Mouse (Mus musculus) thymus, postnatal 36 days (tissue): ENCODE results near the gene Hpse2.
"Not testable (repeated sequence)": the region's sequence is repeated elsewhere in the genome, so short reads cannot be mapped to it uniquely, and the experiment has no call there.

Experiments
- DNase-seq, 2 experiments: peaks; one replicate each; pipeline ENCODE4 v3.0.0; 2022; ENCODE audit warnings: mixed read lengths in 2 of 2

Hpse2 gene

GRCm38 (mm10) chr19:43388017-43388904 lies at the start of gene Hpse2:
TSS of gene Hpse2 (minus strand) at chr19:43388355.
- no peak for DNase-seq

DNA sequence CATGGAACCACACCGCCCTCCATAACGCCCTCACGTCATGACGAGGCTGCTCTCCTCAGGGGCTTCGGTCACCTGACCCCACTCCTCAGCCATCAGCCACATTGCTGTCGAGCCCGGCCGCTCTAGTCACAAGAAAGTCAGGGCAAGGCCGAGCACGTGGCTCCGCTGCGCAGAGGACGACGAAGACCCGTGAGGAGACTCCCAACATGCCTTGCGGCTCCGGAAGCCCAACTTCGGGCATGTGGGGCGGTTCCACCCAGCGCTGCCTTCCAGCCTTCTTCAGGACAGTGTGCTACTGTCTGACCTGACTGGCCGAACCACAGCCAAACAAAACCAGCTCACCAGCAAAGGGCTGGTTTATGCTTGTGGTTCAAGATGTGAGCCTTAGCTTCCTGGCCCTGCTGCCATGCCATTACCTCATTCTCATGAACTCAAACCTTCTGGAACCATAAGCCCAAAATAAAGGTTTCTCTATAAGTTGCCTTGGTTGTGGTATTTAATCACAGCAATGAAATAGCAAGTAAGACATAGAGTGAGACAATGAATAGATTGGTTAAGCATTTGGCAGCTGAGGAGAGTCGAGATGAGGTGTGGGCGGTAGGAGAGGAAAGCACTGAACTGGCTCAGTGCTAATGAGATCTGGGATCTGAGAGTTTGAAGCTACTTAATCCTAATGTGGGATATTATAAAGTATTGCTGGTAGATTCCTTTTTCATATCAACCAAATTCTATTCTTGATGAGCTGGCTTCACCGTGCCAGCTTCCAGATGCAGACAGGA lies 39.5 kb upstream of the Hpse2 start:
- DNase-seq: no peak

DNA sequence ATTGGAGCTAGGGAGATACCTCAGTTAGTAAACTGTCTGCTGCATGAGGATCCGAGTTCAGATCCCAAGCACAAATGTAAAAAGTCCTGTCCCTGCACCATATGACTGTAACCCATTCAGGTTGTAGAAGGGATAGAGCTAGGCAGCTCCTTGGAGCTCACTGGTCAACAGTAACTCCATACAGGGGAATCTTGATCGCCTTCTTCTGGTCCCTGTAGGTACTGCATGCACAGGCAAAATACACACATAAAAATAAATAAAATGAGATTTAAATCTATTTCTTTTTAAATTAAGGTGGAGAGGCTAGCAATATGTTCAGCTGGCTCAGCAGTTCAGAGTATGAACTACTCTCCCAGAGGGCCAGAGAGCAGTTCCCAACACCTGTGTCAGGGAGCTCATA lies 35.9 kb upstream of the Hpse2 start:
- no peak for DNase-seq

GRCm38 (mm10) chr19:43420506-43420905 lies 32.4 kb upstream of the Hpse2 start:
- DNase-seq: peak in 1 of 2 experiments; percentile 20

DNA sequence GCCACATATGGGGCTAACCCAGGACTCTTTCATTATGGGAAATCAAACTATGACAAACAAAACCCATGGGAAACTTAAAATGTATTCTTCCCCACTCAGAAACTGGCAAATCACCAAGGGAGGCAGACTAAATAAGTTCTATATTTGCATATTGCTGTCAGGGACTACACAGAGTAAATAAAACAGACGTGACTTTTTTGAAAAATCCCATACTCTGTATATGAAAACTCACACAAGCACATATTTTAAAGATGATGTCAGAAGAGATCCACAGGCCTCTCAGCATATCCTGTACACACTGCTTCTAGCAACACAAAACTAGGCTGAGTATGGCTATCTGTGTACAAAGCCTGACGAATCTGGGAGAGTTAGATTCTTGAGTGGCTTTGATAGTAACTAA lies 27.4 kb upstream of the Hpse2 start:
- no peak for DNase-seq

- DNase-seq: no peak
These were observed 19.0 kb upstream of the Hpse2 start for GRCm38 (mm10) chr19:43407181-43407580.

DNA sequence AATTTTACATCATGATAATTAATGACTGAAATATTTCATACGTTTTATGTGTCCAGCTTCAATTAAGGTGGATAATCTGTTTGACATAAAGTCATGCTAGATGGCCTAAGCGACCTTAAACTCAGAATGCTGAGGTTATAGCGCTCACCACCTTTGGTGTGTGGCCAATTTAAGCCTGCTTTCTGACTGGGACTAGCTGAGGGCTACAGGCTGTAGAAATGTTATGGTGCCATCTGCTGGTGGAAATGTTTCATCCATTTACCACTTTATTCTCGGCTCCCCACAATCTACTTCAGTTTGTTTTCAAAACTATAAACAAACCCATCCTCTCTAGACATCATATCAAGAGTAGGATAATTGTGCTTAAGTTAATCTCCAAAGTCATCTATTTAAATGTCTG lies 8.2 kb upstream of the Hpse2 start:
- no peak for DNase-seq

- no peak for DNase-seq
These were observed 934 bp downstream of the Hpse2 start for GRCm38 (mm10) chr19:43387071-43387770.

DNA sequence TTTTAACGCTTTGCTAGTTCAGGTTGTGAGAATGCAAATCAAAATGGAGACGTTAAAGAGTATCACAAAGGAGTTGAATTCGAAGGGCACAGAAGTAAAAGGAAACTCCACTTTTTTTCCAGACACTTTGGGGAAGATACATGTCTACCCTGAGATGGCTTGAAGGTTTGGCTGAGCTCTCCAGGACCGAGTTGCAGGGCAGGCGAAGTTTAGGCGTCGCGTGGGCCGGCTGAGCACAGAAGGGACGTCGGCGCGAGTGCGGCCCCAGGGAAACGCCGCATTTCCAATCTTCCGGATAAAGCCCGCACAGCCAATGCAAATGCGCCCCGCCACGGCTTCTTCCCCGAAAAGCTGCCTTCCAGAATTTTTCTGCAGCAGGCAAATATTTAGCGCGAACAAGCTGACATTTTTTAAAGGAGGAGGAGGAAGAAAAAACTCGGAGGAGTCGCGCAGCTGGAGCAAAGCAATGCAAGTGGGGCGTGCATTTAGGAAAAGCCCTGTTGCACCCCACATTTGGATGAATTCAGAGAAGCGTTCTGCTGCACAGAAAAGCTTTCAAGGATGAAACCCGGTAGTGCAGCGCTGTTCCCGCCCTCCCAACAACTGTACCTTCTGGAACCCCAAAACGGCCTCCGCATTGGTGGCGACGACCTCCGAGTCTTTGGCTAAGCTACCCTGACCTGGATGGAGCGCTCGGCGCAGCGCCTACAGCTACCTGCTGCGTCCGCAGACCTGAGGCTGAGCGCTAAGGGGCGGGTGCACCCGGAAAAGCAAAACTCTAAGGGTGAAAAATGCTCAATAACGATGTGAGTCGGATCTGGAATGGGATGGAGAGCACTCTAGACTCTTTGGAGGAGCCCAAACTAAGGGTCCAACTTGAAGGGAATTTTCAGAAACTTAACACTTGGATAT lies 1.9 kb downstream of the Hpse2 start:
- DNase-seq: no peak

GRCm38 (mm10) chr19:43385451-43385850 lies 2.7 kb downstream of the Hpse2 start:
- no peak for DNase-seq

DNA sequence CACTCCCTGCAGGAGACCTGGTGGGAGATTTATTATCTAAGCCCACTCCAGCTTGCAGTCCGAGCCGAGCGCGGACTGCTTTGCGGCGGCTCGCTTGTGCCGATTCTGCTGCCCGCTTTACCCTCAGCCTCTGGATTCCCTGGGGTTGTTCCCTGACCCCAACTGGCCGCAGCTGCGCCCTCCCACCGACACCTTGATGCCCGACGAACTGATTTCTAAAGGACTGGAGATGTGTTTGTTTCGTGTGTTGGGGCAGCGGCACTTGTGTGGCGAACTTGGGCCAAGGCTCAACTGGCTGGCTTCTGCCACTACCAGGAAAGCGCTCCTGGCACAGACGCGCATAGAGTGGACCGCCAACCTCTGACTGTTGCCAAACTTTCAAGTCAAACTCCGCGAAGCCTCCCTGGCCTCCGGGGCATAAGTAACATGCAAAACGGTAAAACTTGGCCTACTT lies 3.1 kb downstream of the Hpse2 start:
- DNase-seq: no peak

DNA sequence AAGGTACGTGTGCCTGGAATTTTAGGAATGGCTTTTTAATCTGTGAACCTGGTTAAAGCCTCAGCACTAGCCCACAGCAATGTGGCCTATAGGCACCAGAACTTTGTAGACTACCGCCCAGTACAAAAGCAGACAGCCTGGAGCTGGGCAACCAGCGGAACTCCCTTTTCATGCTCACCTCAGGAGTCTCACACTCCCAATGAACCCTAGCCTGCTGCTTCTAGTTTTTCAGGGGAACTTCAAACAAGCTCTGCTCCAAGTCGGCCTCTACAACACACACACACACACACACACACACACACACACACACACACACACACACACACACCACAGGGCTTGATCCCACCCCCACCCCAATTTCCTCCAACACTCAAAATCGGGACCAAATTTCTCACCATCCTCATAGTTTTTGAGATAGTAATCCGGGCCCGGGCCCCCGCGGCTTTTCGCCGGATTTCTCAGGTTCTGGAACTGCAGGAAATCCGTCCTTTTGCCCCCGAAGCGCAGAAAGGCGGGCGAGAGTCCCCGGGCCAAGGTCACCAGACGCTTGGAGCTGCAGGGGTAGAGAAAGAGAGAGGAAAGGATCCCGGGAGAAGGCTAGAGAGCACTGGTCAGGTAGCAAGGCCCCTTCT lies 3.7 kb downstream of the Hpse2 start:
- DNase-seq: no peak

DNA sequence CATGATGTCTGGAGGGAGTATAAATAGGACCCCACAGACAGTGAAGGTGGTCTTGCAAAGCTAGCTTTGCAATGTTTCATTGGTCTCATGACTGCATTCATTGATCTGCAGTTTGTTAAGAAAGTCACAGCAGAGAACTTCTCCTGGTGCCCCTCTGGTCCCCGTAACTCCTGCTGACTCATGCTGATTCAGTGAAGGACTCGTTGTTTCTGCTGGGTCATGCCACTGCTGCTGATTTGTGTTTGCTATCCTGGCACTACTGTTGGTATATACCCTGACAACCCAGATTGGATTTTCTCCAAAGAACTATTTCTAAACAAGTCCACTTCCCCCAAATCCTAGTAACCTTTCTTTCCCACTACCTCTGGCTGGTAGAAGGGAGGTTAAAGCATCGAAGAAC lies 29.3 kb downstream of the Hpse2 start:
- DNase-seq: no peak

GRCm38 (mm10) chr19:43311125-43311524 lies 77.0 kb downstream of the Hpse2 start:
- no peak for DNase-seq

DNA sequence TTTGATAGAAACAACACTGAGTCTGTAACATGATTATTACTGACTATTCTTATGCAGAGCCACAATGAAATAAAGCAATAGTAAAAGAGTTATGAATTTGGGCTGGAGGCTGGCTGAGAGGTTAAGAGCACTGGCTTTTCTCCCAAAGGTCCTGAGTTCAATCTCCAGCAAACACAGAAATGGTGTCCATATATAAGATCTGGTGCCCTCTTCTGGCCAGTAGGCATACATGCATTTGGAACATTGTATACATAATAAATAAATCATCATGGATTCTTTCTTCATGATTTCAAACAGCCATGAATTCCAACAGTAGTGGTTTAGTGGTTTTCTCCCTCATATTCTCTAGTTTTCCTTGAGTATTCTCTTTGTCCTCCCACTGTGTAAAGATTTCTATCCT lies 81.4 kb downstream of the Hpse2 start:
- no peak for DNase-seq

DNA sequence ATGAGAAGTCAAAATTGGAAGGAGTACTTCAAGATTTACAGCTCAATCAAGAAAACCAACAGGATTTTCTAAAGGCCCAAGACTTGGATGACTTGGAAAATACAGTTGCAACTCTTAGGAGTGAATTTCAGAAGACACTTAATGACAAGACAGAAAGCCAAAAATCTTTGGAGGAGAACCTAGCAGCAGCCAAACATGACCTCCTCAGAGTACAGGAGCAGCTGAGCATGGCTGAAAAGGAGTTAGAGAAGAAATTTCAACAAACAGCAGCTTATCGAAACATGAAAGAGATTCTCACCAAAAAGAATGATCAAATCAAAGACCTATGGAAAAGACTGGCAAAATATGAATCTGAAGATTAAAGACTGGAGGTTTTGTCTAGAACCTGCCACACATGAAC lies 106.8 kb downstream of the Hpse2 start:
- DNase-seq: not testable (repeated sequence)

DNA sequence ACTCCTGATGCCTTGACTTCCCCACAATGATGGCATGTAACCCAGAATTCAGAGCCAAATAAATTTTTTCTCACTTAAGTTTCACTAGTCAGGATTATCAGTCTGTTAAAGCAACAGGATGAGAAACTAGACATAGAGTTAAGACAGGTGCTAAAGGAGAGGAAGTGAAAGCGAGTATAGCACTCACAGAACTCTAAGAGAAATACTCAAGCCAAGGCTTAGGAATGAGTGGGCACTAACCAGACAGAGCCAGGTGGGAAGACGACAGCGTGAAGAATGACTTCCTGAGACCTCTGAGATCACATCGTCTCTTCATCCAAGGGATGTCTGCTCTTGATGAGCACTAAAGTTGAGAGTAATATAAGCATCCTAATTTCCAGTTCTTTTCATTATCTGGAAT lies 144.2 kb downstream of the Hpse2 start:
- DNase-seq: no peak

DNA sequence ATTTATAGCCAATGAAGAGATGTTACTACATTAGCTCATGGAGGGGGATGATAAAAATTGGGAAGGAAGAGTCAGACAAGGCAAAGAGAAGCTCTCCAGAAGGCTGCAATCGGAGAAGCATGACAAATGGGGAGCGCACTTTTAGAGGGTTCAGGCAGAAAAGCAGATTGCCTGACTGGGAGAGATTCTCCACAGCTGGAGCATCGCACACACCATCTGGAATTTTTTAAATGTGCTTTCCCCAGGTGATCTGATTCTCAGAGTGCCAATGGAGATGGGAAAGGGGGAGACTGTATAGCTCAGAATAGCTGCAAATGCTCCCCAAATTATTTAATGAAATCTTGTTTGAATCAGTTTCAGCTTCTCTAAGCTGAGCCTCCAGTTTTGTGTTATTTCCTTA lies 156.4 kb downstream of the Hpse2 start:
- no peak for DNase-seq

- no peak for DNase-seq
These were observed 194.6 kb downstream of the Hpse2 start for GRCm38 (mm10) chr19:43193562-43193961.

GRCm38 (mm10) chr19:43175437-43175965 lies 212.7 kb downstream of the Hpse2 start:
- DNase-seq: no peak

- no peak for DNase-seq
These were observed 213.3 kb downstream of the Hpse2 start for GRCm38 (mm10) chr19:43174812-43175211.
